Mouse (Mus musculus) embryonic facial prominence, embryonic 15.5 days (tissue): ENCODE measurements around the gene Gdf9. TPM values are rescaled to one million over a fixed set of nuclear protein-coding genes. Genes with fewer than 3 reads are reported as not detected.

Experiments
- ATAC-seq: fragments of 200-750 bp; cut with Nextera tagmentation; 2 replicates; pipeline ENCODE4 v1.8.0; 2017; ENCODE audit warnings: low read depth, moderate TSS enrichment; ENCODE audit not compliant: insufficient number of reproducible peaks, low FRiP score, low TSS enrichment
- H3K27ac ChIP-seq: fragments of 300-500 bp; sonication (generic); replicated peaks from 2 replicates; pipeline ENCODE4 v1.5.1; 2015; ENCODE audit warnings: mild to moderate bottlenecking, inconsistent platforms
- H3K27me3 ChIP-seq: fragments of 300-500 bp; sonication (generic); 2 replicates; pipeline ENCODE4 v1.6.1; 2015; ENCODE audit warnings: inconsistent platforms
- H3K36me3 ChIP-seq: fragments of 300-500 bp; sonication (generic); 2 replicates; pipeline ENCODE4 v1.6.1; 2015; ENCODE audit warnings: mild to moderate bottlenecking, inconsistent platforms
- H3K4me1 ChIP-seq: fragments of 300-500 bp; sonication (generic); 2 replicates; pipeline ENCODE4 v1.6.1; 2015; ENCODE audit warnings: inconsistent platforms
- H3K4me2 ChIP-seq: fragments of 300-500 bp; sonication (generic); replicated peaks from 2 replicates; pipeline ENCODE4 v1.6.1; 2015; ENCODE audit warnings: mild to moderate bottlenecking, inconsistent platforms
- H3K4me3 ChIP-seq: fragments of 300-500 bp; sonication (generic); replicated peaks from 2 replicates; pipeline ENCODE4 v1.5.1; 2015; ENCODE audit warnings: mild to moderate bottlenecking, inconsistent platforms
- H3K9ac ChIP-seq: fragments of 300-500 bp; sonication (generic); 2 replicates; pipeline ENCODE4 v1.6.1; 2015; ENCODE audit warnings: inconsistent platforms
- H3K9me3 ChIP-seq: fragments of 300-500 bp; sonication (generic); replicated peaks from 2 replicates; pipeline ENCODE4 v1.6.1; 2016; ENCODE audit warnings: inconsistent platforms
- WGBS: fragments of 180-500 bp; shearing (Covaris S2); methylation state at CpG from one replicate; pipeline ENCODE4 v1.1.7; 2015; 5-methylcytosine and 5-hydroxymethylcytosine counted together
- polyA plus RNA-seq: library from polyadenylated mRNA; unstranded; fragments of >200 nt; fragmentation: Nextera tagmentation; extraction: Ambion mirVana; gene quantifications from 2 replicates; pipeline ENCODE4 v1.2.1, GENCODE M21; 2015

Gene Gdf9
- 2.3 and 2.4 TPM in 2 replicates for polyA plus RNA-seq

DNA sequence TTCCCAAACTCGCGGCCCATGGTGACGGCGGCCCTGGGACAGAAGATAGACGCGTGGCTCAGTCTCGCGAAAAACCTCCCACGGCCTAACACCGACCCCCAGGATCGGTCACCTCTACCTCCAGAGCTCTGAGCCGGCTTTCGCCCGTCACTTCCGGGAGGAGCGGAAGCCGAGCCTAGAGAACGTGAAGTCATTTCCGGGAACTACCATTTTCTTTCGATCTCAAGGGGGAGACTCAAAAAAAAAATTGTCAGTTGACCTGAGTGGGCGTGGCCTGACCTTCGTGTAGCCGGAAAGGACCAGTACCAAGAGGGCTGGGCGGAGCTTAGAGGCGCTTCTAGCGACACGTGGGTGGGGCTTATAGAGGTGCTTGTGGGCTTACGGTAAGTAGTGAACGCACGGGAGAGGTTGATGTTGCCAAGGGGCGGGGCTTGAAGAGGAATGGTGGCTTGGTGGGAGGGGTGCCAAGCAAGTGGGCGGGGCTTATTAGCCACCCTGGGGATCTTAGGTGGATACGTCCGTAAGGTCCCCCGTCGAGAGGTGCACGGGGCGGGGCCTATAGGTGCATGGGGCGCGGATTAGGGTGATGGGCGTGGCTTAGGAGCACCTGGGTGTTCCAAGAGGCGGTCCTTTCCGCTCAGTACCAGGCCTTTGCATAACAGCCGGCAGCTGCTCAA lies at the start of gene Gdf9, which contains the start of gene Uqcrq:
Gene Gdf9, plus strand, starts transcription at position 354 of the 677 bp plus-strand sequence.
Gene Uqcrq, minus strand, starts transcription at position 162 of the 677 bp plus-strand sequence.
- peak; percentile 94 for ATAC-seq
- Histone ChIP-seq H3K4me2 (peak within 1 kb of the TSS; percentile 66), H3K27me3 (no peaks in the 10 kb centered on the region), H3K4me1 (peaks cover 16% of the 10 kb centered on the region), H3K9ac (peak within 1 kb of the TSS; percentile 73), H3K9me3 (no peaks in the 10 kb centered on the region), H3K27ac (peak within 1 kb of the TSS; percentile 76), H3K4me3 (peak within 1 kb of the TSS; percentile 85), H3K36me3 (peaks cover 14% of the 10 kb centered on the region)
- WGBS: under 1% methylated on average over 44 of the region's 44 CpGs

DNA sequence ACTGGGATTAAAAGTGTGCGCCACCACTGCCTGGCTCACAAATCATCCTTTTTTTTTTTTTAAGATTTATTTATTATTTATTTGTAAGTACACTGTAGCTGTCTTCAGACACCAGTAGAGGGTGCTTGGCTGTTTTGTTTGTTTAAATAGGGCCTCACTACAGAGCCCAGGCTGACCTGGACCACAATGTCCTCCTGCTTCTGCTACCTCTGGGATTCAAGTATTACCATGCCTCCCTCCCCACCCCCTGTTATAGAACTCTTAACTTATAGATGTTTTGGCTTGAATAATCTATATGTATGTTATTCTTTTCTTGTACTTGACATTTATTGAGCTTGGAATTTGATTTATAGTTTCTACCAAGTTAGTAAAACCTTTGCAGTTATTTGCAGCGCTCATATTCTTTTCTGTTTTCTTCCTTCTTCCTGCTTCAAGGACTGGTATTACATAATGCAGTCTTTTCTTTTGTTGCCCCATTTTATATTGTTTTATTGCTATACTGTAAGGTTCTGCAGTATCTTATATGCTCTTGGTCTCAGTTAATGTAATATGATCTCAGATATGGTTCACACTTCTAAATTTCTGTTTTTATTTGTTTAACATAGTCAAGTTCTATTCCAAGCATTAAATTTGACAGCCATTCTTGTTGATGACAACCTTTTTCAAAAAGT lies 46.9 kb upstream of the Gdf9 start:
- ATAC-seq: no peak
- H3K9me3 ChIP-seq: no peaks in the 10 kb centered on the region
- H3K9ac ChIP-seq: no peak overlapping the region
- H3K27ac ChIP-seq: no peak overlapping the region
- H3K4me2 ChIP-seq: no peak overlapping the region
- no peaks in the 10 kb centered on the region for H3K4me1 ChIP-seq
- H3K4me3 ChIP-seq: no peak overlapping the region
- no peaks in the 10 kb centered on the region for H3K27me3 ChIP-seq
- WGBS: 95% methylated on average over 2 of the region's 2 CpGs
- peaks cover 30% of the 10 kb centered on the region for H3K36me3 ChIP-seq

DNA sequence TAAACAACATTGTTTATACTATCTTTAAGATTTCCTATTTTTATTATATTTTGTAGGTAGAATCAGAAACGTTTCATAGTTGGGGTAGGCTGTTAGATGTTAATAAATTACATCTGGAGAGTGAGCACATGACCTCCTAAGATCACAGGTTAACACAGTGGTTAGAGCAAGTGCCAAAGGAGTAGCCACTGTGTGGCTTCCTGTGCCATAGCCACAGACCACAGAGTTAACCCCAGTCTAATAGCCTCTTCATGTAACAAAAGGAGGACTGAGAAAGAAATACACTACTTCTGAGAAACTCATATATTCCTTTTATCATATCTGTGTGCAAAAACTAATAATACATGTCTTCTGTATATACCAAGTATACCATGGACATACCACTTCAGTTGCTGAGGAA lies 37.0 kb upstream of the Gdf9 start:
- H3K4me2 ChIP-seq: no peak overlapping the region
- H3K4me3 ChIP-seq: no peak overlapping the region
- H3K9me3 ChIP-seq: no peaks in the 10 kb centered on the region
- H3K27me3 ChIP-seq: no peaks in the 10 kb centered on the region
- WGBS: 90% methylated on average over 1 of the region's 1 CpGs
- no peak overlapping the region for H3K9ac ChIP-seq
- ATAC-seq: no peak
- H3K27ac ChIP-seq: no peak overlapping the region
- no peaks in the 10 kb centered on the region for H3K4me1 ChIP-seq
- H3K36me3 ChIP-seq: peaks cover 40% of the 10 kb centered on the region

DNA sequence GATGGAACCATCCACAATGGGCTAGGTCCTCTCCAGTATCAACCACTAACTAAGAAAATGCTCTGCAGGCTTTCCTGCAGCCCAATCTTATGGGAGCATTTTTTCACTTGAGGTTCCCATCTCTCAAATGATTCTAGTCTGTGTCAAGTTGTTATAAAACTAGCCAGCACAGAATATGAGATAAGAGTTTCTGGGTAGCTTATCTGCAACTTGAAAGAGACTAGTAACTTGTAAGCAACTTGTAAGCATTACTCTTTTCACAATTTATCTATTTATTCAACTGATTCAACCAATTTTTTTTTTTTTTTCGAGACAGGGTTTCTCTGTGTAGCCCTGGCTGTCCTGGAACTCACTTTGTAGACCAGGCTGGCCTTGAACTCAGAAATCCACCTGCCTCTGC lies 27.2 kb upstream of the Gdf9 start:
- H3K4me1 ChIP-seq: no peaks in the 10 kb centered on the region
- H3K27me3 ChIP-seq: no peaks in the 10 kb centered on the region
- H3K36me3 ChIP-seq: peaks cover 85% of the 10 kb centered on the region
- H3K9ac ChIP-seq: no peak overlapping the region
- H3K9me3 ChIP-seq: no peaks in the 10 kb centered on the region
- no peak for ATAC-seq
- H3K27ac ChIP-seq: no peak overlapping the region
- H3K4me2 ChIP-seq: no peak overlapping the region
- 89% methylated on average over 1 of the region's 1 CpGs for WGBS
- H3K4me3 ChIP-seq: no peak overlapping the region

DNA sequence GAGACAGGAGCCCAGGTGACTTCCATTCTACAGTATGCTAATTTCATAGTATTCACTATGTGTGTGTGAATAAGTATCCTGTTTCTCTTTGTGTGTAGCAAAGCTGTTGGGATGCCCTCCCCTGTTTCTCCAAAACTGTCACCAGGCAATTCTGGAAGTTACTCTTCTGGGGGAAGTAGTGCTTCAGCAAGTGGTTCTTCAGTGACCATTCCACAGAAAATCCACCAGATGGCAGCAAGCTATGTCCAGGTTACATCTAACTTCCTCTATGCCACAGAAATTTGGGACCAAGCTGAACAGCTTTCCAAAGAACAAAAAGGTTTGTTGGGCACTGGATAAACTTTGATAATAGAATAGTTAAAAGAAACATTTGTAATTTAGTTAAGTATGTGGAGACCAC lies 19.1 kb upstream of the Gdf9 start:
- Histone ChIP-seq H3K36me3 (peaks cover 87% of the 10 kb centered on the region), H3K9ac (no peak overlapping the region), H3K4me3 (no peak overlapping the region), H3K9me3 (no peaks in the 10 kb centered on the region), H3K27ac (no peak overlapping the region), H3K4me1 (no peaks in the 10 kb centered on the region), H3K27me3 (no peaks in the 10 kb centered on the region), H3K4me2 (no peak overlapping the region)
- no peak for ATAC-seq

DNA sequence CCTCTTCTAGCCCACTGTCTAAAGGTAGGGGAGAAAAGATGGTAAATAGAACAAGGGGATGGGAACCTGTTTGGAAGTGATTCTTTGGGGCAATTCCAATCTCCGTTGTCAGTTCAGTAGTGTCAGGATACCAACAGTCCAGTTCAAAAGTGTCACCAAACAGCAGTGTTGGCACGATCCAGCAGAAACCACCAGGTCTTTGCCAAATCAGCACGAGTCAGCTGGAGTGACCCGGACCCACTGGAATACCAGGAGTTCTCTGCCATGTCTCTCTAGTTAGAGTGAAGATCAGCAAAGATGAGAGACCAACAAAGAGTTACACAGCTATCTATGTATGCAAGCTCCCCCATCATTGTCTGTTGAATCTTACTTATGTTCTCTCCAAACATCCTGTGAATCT lies 17.0 kb upstream of the Gdf9 start:
- ATAC-seq: no peak
- Histone ChIP-seq H3K36me3 (peaks cover 91% of the 10 kb centered on the region), H3K9me3 (no peaks in the 10 kb centered on the region), H3K4me1 (no peaks in the 10 kb centered on the region), H3K9ac (no peak overlapping the region), H3K4me2 (no peak overlapping the region), H3K27ac (no peak overlapping the region), H3K4me3 (no peak overlapping the region), H3K27me3 (no peaks in the 10 kb centered on the region)
- 94% methylated on average over 4 of the region's 4 CpGs for WGBS

DNA sequence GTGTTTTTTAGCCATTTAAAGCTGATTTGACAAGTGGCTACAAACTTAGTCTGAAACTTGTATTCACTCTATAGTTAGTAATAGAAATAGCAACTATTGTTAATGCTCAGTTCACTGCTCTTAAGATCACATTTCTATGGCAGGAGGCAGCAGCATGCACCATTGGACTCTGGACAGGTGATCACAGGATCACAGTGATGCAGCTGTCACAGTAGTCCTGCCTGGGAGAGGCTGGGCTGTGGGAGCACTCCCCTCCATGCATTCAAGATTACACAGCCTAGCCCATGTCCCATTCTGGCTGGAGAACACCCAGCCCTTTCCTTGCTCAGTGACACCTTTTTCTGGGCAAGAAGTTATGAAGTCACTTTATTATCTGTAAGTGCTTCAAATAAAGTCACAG lies 12.8 kb upstream of the Gdf9 start:
- Histone ChIP-seq H3K9ac (no peak overlapping the region), H3K9me3 (no peaks in the 10 kb centered on the region), H3K4me3 (no peak overlapping the region), H3K4me2 (no peak overlapping the region), H3K36me3 (peaks cover 70% of the 10 kb centered on the region), H3K4me1 (no peaks in the 10 kb centered on the region), H3K27ac (no peak overlapping the region), H3K27me3 (no peaks in the 10 kb centered on the region)
- no peak for ATAC-seq

DNA sequence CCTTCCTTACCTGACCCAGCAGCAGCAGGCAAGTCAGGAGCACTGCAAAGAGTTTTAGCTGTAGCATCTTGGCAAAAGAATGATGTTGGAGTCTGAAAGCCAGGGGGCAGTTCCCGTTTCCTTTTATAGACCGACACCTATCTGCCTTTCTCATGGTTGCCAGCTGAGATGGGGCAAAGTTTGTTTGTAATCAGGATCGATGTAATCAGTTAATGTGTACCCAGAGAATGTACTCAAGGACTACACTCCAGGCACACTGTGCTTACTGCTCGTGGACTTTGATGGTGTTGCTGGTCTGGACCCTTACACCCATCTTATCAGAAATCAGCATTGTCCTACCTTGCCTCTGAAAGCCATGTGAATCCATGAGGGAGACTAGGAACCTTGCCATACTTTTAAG lies 7.8 kb upstream of the Gdf9 start, which contains the start of gene Leap2:
Gene Leap2, minus strand, starts transcription at position 135 of the 400 bp plus-strand sequence.
- Histone ChIP-seq H3K9me3 (no peaks in the 10 kb centered on the region), H3K9ac (no peak within 1 kb of the TSS), H3K4me3 (no peak within 1 kb of the TSS), H3K4me2 (no peak within 1 kb of the TSS), H3K36me3 (peaks cover 30% of the 10 kb centered on the region), H3K27me3 (no peaks in the 10 kb centered on the region), H3K4me1 (no peaks in the 10 kb centered on the region), H3K27ac (no peak within 1 kb of the TSS)
- WGBS: 90% methylated on average over 4 of the region's 4 CpGs
- ATAC-seq: no peak

DNA sequence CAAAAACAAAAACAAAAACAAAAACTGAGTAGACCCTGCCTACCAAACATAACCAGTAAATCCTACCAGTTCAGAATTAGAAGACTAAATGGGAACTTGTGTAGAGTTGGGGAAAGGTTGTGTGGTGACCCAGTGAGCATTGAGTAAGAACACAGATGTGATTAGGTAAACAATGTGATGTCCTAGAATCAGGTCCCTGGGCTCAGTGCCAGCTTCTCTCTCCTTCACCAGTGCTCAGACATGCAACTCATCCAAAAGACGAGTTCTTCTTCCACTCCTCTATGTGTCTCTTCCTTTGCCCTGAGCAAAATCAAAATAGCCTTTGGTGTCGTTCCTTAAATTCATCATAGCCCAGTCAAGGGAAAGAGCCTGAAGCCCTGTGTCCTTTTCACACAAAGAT lies 6.0 kb upstream of the Gdf9 start:
- WGBS: 62% methylated on average over 2 of the region's 2 CpGs
- H3K27ac ChIP-seq: no peak overlapping the region; the same call in 1 of the 2 replicates
- peaks cover 24% of the 10 kb centered on the region for H3K36me3 ChIP-seq
- no peak overlapping the region for H3K4me2 ChIP-seq
- no peak overlapping the region for H3K4me3 ChIP-seq
- no peak for ATAC-seq
- H3K9ac ChIP-seq: no peak overlapping the region
- H3K9me3 ChIP-seq: no peaks in the 10 kb centered on the region
- no peaks in the 10 kb centered on the region for H3K27me3 ChIP-seq
- H3K4me1 ChIP-seq: peaks cover 7% of the 10 kb centered on the region

DNA sequence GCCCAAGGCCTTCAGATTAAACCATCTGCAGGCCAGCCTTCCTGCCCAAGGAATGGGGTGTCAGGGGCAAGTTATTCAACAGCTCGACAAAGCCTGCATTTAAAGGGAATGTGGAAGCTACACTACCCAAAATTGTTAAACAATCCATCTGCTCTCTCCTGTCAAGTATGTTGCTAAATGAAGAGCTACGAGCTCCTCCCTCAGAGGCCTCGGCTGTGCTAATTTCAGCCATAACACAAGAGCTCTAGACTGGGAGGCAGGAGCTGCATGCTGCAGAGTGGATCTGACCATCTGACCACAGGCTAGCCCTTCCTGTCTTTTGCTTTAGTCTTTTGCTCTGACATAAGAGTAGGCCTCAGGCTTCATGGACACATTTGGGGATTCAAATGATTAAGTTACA lies 5.6 kb upstream of the Gdf9 start:
- 61% methylated on average over 3 of the region's 3 CpGs for WGBS
- no peak for ATAC-seq
- H3K4me3 ChIP-seq: no peak overlapping the region

DNA sequence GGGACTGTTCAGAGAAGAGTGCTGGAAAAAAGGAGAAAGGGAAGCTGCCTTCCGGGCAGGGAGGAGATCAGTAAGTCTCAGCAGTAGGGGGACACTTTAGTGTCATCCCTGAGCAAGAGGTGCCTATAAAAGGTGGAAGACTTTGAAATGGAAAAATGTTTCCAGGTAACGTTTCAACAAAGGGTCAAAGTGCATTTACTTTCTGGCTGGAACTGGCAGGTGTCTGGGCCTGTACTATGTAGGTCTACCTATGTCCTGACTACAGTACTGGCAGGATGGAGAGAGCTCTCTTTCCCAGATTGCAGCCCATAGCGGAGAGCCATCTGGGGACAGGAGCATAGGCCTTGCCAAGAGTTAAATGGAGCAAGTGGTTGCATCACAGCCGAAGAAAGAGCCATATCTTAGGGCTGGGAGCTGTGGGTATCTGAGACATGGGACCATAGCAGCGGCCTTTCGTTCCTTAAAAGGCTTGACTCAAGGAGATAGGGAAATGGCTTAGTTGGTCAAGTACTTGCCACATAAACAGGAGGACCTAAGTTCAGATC lies 5.0 kb upstream of the Gdf9 start:
- Histone ChIP-seq H3K27ac (no peak overlapping the region), H3K9ac (no peak overlapping the region), H3K4me2 (no peak overlapping the region), H3K27me3 (no peaks in the 10 kb centered on the region), H3K36me3 (peaks cover 18% of the 10 kb centered on the region), H3K4me1 (peaks cover 11% of the 10 kb centered on the region), H3K4me3 (no peak overlapping the region), H3K9me3 (no peaks in the 10 kb centered on the region)
- no peak for ATAC-seq
- WGBS: 86% methylated on average over 6 of the region's 6 CpGs

More for the DNA sequence above, 5.6 kb upstream of the Gdf9 start:
- no peaks in the 10 kb centered on the region for H3K27me3 ChIP-seq
- peaks cover 11% of the 10 kb centered on the region for H3K4me1 ChIP-seq
- H3K27ac ChIP-seq: no peak overlapping the region
- no peak overlapping the region for H3K4me2 ChIP-seq
- H3K9ac ChIP-seq: no peak overlapping the region
- H3K9me3 ChIP-seq: no peaks in the 10 kb centered on the region
- peaks cover 19% of the 10 kb centered on the region for H3K36me3 ChIP-seq
